Mouse (Mus musculus): ENCODE results near the gene Gm17334.

The Gm17334 gene

DNA sequence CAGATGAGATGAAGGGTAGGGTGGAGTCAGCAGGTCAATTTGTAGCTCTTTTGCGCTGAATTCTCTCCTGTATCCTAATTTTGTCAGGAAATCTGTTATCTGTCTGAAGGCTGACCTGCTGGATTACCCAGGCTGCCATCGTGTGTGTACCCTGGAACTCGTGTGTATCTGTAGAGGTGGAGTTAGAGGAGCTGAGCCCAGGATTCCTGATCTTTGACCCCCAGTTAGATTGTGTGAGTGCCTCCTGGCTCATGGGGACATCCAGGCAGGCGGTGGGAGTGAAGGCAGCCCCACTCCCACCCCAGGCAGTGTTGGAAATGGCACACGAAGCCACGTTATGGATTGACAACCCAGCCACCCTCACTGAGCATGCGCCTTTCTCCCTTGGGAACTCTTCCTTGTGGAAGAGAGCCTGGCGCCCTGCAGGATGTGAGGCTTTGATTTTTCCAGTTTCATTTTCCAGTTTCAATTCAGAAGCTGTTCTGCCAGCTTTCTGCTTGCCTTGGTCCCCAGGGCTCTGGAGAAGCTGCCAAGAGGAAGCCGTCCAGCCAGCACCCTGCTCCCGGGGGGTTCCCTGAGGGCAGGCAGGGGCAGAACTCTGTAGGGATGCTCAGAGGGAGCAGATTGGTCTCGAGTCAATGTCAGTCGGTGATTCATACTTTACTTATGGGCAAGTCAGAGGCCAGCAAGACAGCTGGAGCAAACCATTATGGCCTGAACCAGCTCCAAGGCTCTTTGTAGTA lies 23.6 kb upstream of the Gm17334 start:
- no peak for DNase-seq (ENCODE audit: low read depth)

- DNase-seq (ENCODE audit: low read depth) = no peak
Observed at GRCm38 (mm10) chr11:53795813-53796212, 22.8 kb upstream of the Gm17334 start.

DNA sequence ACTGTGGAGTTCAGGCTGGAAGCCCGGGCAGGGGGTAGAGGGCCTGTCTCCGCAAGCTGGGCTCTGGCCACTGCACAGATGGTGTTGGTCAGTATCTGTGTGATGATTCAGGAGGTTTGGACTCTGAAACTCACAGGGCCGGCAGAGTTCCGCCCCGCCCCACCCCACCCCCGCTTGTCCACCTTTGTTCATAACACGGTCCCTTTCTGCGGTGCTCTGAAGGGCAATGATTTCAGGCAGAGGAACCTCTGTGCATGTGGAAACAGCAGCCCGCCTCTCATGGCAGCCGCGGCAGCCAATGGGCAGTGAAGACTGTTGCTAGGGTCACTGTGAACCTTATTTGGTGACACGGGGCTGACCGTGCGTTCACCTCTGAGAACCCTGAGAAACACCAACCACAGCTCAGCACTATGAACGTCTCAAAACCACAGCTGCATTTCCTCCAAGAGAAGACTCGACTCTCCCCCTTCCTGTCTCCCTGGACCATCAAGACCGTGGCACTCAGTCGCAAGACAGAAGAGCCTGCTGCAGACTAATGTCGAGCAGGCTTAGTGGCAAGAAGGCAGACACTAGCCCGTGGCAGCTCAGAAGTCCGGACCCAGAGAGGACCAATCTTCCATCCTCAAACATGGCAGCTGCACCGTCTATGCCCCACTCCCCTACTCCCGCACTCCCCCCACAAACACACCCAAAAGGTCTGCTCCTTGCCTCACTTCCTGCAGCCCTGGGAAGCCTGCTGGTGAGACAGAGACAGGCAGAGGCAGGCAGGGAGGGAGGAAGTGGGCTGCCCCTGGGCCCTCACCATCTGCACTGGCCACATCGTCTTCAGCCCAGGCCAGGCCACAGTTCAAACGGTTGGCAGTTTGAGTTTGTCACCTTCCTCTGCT lies 21.9 kb upstream of the Gm17334 start:
- DNase-seq (ENCODE audit: low read depth) = no peak

DNA sequence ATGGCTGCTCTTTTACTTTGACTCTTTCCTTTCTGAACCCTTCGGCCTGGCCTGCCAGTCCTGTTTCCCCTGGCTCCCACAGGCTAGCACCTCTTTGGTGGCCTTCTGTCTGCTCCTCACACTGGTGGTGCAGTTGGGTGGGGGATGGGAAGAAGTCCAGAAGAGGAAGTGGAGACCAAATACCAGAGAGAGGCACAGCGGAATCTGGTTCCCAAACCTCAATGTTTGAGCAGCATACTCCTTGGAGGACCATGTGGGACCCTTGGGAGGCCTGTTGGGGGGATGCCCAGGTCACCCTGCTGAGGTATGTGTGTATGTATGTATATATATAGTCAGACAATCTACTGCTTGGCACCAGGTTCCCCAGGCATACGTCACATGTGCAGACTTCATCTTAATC lies 21.0 kb upstream of the Gm17334 start:
- DNase-seq (ENCODE audit: low read depth) = no peak

GRCm38 (mm10) chr11:53792986-53793385 lies 20.0 kb upstream of the Gm17334 start:
- DNase-seq (ENCODE audit: low read depth) = no peak

DNA sequence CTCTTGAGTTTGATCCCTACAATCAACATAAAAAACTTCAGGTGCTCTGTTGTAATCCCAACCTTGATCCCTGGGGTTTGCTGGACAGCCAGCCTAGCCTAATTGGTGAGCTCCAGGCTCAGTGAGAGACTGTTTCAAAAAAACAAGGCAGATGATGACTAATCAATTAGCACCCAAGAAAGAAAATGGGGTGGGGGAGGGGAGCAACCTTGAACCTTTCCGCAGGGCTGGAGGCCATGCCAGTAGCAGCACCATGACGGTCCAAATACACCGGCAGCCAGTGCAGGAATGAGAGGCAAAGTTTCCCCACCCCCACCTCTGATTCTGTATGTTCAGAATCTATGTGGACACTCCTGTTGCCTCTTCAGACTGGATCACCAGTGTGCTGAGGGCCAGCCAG lies 16.3 kb upstream of the Gm17334 start:
- DNase-seq (ENCODE audit: low read depth) = no peak

DNA sequence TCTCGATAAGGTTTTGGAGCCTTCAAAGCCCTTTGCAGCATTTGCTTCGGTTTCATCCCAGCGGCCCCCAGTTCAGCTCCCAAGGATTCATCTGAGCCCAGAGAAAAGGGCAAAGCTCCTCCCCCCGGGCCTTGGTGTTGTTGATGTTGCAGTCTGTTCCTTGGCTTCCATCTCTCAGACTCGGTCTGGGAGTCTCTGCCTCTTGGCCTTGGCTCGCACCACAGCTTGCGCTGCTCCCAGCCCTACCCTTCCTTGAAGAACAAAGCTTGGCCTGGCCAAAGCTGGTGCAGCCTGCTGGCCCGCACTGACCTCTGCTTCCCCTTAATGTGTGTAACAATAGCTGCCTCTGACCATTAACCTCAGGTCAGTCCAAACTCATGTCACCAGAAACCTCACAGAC lies 15.2 kb upstream of the Gm17334 start:
- no peak for DNase-seq (ENCODE audit: low read depth)

- DNase-seq (ENCODE audit: low read depth) = no peak
Observed at GRCm38 (mm10) chr11:53786058-53787031, 13.4 kb upstream of the Gm17334 start.

- DNase-seq (ENCODE audit: low read depth) = no peak
Observed at GRCm38 (mm10) chr11:53785311-53785936, 12.4 kb upstream of the Gm17334 start.

DNA sequence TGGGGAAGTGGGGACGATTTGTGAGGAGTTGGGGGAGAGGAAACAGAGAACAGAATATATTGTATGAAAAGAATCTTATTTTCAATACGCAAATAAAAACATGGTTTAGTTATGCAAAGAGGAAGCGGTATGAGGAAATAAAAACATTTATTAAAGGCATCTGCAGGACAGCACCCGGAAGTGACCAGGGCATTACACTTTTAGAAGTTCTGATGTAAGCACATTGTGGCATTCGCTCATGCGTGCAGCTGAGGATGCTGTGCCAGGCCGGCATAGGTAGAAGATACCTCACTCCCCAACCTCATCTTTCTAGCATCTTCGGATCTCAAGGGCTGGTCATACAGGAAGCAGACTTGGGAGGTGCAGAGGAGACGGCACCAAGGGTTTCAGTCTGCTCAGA lies 10.3 kb upstream of the Gm17334 start:
- DNase-seq (ENCODE audit: low read depth) = no peak

GRCm38 (mm10) chr11:53781964-53782363 lies 9.0 kb upstream of the Gm17334 start:
- no peak for DNase-seq (ENCODE audit: low read depth)

DNA sequence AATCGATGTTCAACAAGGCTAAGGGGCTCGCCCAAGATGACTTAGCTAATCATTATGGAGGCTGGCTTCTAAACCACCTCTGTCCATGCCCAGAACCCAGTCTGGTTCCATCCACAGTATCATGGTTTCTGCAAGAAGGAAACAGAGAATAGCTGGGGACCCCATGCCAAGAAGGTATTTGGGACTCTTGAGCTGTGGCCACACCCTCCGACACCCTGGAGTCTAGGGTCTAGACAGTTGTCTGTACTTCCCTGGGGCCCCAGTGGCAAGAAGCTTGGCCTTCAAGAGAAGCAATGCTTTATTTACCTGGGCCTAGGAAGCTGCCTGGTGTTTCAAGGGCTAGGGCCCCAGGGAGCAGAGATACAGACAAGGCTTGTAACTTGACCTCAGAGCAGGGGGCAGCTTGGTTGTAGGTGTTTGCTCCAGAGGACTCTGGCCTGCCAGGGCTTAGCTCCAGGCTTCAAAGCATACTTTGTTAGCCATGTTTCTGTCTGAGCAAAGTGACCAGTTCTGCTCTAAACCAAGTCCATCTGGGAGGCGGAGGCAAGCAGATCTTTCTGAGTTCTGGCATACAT lies 8.3 kb upstream of the Gm17334 start:
- DNase-seq (ENCODE audit: low read depth) = no peak

DNA sequence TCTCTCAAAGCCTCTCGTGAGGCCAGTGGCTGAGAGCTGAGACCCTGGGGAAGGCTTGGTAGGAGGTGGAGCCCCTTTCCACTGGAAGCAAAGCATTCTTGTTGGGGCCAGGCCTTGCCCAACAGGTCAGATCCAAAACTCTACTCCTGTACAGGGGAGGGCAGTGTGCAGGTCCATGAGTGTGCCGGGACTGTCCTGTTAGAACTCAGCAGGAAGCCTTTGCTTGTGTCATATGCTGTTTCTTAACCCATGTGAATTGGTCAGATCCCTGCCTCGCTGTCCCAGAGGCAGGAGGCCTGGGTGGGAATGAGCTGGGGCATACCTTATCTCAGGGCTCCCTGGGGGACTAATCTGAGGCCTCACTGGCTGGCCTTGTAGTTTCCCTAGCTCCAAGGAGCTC lies 7.3 kb upstream of the Gm17334 start:
- no peak for DNase-seq (ENCODE audit: low read depth)

DNA sequence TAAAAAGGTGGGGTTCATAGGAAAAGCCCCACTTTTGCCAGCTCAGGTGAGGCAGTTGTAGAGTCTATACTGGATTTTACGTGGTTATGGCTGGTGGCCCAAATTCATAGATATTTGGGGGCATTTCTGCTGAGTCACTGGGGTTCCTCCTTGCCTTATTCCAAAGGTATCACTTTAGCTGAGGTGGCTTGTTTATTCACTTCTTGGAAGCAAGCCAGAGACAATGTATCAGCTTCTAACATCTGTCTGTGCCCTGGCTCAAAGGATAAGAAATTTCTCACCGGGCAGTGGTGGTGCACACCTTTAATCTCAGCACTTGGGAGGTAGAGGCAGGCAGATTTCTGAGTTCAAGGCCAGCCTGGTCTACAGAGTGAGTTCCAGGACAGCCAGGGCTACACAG lies 6.8 kb upstream of the Gm17334 start:
- DNase-seq (ENCODE audit: low read depth) = no peak

DNA sequence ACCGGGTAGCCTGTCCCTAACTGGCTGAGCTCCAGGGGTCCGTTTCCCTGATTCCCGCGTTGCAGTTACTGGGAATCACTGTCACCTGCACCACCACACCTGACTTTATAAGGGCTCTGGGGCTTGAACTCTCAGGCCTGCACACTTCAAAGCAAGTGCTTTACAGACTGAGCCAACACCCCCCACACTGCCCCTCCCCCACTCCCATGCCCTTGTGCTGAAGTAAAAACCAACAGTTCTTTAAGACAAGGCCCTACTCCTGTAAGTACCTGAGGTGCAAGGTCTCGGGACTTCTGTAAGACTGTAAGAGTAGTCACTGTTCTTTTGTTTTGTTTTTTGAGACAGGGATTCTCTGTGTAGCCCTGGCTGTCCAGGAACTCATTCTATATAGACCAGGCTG lies 5.5 kb upstream of the Gm17334 start:
- no peak for DNase-seq (ENCODE audit: low read depth)

- no peak for DNase-seq (ENCODE audit: low read depth)
Observed at GRCm38 (mm10) chr11:53777736-53778135, 4.7 kb upstream of the Gm17334 start.

DNA sequence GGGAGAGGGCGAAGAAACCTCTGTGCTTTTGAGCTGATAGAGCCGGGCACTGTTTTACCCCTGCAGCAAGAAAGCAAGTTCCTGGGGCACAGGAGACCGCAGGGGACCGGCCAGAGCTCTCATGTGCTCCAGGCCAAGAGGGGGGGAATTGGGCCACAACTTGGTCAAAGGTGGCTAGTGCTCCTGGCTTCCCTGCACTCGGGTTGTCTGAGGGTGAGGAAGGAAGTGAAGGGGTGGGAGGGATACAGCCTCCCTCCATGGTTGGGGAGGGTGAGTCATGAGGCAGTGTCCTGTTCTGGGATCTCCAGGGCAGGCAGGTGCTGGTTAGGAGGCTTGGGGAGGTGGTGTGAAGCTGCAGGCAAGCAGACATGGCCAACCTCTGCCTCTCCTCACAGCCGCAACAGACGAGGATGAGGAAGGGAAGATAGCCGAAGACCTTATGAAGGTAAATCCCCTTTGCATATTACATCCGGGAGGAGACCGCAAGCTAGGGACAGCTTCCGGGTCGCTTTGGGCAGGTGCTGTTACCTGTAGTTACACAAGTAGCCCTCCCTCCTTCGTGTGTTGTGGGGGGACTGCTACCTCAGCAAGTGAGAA lies 1.8 kb upstream of the Gm17334 start:
- no peak for DNase-seq (ENCODE audit: low read depth)

DNA sequence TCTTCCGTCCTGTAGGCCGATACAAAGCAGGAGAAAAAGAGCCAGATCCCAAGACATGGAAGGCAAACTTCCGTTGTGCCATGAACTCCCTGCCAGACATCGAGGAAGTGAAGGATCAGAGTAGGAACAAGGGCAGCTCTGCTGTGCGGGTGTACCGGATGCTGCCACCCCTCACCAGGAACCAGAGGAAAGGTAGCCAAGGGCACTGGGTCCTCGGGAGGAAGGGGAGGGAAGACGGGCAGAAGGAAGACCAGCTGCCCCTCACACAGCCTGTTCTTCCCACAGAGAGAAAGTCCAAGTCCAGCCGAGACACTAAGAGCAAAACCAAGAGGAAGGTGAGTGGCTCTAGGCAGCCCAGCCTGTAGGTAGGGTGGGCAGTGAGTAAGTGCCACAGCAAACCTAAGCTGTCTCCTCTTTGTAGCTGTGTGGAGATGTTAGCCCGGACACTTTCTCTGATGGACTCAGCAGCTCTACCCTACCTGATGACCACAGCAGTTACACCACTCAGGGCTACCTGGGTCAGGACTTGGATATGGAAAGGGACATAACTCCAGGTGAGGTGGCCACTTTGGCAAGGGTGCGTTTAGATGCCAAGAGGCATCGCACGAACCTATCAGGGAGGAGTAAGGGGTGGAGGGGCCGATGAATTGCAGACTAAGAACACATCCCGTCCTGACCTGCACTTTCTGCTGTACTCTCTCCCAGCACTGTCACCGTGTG lies 814 bp upstream of the Gm17334 start:
- DNase-seq (ENCODE audit: low read depth) = no peak

DNA sequence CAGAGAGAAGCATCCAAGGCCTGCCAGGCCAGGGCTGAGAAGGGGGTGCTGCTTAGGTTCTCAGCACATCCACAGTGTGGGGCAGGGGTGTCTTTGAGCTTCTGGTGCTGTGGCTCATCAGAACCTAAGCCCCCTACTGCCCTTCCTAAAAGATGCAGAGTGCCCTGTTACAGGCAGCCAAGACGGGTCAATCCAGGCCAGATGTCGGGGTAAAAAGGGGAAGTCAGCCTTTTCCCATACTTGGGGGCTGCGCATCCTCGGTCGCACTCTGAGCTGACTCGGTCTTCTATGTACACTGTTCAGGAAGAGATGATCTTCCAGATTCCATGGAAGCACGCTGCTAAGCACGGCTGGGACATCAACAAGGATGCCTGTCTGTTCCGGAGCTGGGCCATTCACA lies 451 bp downstream of the Gm17334 start:
- DNase-seq (ENCODE audit: low read depth) = no peak

DNA sequence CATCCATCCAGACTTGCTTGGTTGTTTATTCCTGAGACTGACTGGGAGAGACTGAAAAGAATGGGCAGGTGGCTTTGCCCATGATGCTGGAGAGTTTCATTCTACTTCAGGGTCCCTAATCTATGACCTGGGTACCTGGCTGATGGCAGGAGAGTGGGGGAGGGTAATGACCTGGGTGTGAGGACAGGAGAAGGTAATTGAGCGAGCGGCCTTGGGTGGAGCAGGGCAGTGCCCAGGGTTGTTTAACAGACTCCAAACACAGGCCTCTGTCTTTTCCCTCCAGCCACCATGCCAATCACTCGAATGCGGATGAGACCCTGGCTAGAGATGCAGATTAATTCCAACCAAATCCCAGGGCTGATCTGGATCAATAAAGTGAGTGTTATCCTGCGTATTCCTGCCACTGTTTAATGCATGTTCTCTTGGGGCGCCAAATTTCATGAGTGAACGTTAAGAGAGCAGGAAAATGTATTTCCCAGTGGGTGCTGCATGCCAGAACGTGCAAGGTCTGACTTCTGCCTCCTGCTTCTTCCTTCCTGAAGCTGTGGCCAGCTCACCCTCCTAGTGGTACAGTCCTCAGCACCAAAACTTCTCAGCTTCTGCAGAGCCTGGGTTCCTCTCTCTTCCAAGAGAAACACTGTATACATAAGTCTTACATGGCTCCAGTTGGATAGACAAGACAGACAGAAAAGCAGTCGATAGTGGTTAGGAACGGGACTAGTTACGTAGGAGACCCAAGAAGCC lies 1.8 kb downstream of the Gm17334 start:
- no peak for DNase-seq (ENCODE audit: low read depth)
